Mouse (Mus musculus): Measurements from ENCODE around the gene Tcta.
"Not testable (repeated sequence)": the region's sequence is repeated elsewhere in the genome, so short reads cannot be mapped to it uniquely, and the experiment has no call there.

Tcta gene

GRCm38 (mm10) chr9:108305629-108306520, at the start of gene Tcta, which contains the start of gene Rhoa:
Gene Tcta (minus strand): TSS chr9:108306160.
Gene Rhoa (plus strand): TSS chr9:108306129.
- peak; percentile 100 for DNase-seq (ENCODE audit: low read depth)

- DNase-seq (ENCODE audit: low read depth): no peak
Measured at GRCm38 (mm10) chr9:108349727-108350126, 43.8 kb upstream of the Tcta start.

- DNase-seq (ENCODE audit: low read depth): no peak
Measured at GRCm38 (mm10) chr9:108348290-108348680, 42.3 kb upstream of the Tcta start.

GRCm38 (mm10) chr9:108347540-108348289, 41.8 kb upstream of the Tcta start, which contains the start of gene Usp4:
Gene Usp4 (plus strand): TSS chr9:108347853.
- peak; percentile 72 for DNase-seq (ENCODE audit: low read depth)

GRCm38 (mm10) chr9:108347024-108347423, 41.1 kb upstream of the Tcta start:
- DNase-seq (ENCODE audit: low read depth): peak; percentile 13

- DNase-seq (ENCODE audit: low read depth): no peak
Measured at GRCm38 (mm10) chr9:108344471-108344870, 38.5 kb upstream of the Tcta start.

GRCm38 (mm10) chr9:108343835-108344234, 37.9 kb upstream of the Tcta start:
- no peak for DNase-seq (ENCODE audit: low read depth)

GRCm38 (mm10) chr9:108343331-108343730, 37.4 kb upstream of the Tcta start:
- DNase-seq (ENCODE audit: low read depth): no peak

- DNase-seq (ENCODE audit: low read depth): peak; percentile 65
Measured at GRCm38 (mm10) chr9:108342301-108342831, 36.4 kb upstream of the Tcta start.

GRCm38 (mm10) chr9:108341801-108342200, 35.8 kb upstream of the Tcta start:
- peak; percentile 61 for DNase-seq (ENCODE audit: low read depth)

GRCm38 (mm10) chr9:108341139-108341475, 35.1 kb upstream of the Tcta start:
- no peak for DNase-seq (ENCODE audit: low read depth)

- no peak for DNase-seq (ENCODE audit: low read depth)
Measured at GRCm38 (mm10) chr9:108340258-108341138, 34.5 kb upstream of the Tcta start.

GRCm38 (mm10) chr9:108339886-108340257, 33.9 kb upstream of the Tcta start:
- no peak for DNase-seq (ENCODE audit: low read depth)

- peak; percentile 87 for DNase-seq (ENCODE audit: low read depth)
Measured at GRCm38 (mm10) chr9:108338886-108339781, 33.2 kb upstream of the Tcta start, which contains the start of gene Gpx1. Gene Gpx1 (plus strand): TSS chr9:108338903.

GRCm38 (mm10) chr9:108338551-108338885, 32.6 kb upstream of the Tcta start:
- DNase-seq (ENCODE audit: low read depth): no peak

GRCm38 (mm10) chr9:108337848-108338550, 32.0 kb upstream of the Tcta start:
- DNase-seq (ENCODE audit: low read depth): no peak

GRCm38 (mm10) chr9:108325811-108326210, 19.9 kb upstream of the Tcta start:
- DNase-seq (ENCODE audit: low read depth): no peak

GRCm38 (mm10) chr9:108324784-108325183, 18.8 kb upstream of the Tcta start:
- DNase-seq (ENCODE audit: low read depth): no peak

GRCm38 (mm10) chr9:108322054-108322453, 16.1 kb upstream of the Tcta start:
- DNase-seq (ENCODE audit: low read depth): not testable (repeated sequence)

GRCm38 (mm10) chr9:108318462-108318861, 12.5 kb upstream of the Tcta start:
- DNase-seq (ENCODE audit: low read depth): no peak

Measured in fibroblast of lung, adult 2 months (primary cell).